Mouse (Mus musculus): ENCODE results near the gene Stx6.

DNA sequence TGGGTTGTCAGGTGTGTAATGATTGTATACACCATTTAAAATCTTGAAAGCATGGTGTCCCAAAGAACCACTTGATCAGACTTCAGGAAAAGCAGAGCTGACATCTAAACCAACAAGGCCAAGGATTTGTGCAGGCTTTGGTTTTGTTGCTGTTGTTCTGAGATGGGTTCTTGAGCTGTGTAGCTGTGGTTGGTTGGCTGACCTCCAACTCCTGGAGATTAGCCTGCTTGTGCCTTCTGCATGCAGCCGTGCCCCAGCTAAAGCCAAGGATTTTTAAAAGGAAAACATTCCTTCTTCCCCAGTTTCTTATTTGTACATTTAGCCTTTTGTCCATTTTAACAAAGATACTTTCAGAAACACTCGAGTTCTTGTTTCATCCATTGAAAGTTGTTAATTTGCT is 33.2 kb downstream of the Stx6 start:
- TF ChIP-seq POLR2A (IDR thresholded peaks at IDR 0.05; ENCODE audit: low read depth, low read length) (no peak), CTCF (conservative IDR thresholded peaks at IDR 0.05; ENCODE audit: insufficient read depth, insufficient read length, low read depth, low read length) (no peak)
